Mouse (Mus musculus) lung, adult 2 months (tissue): ENCODE measurements around the gene Rad18. TPM values are rescaled to one million over a fixed set of nuclear protein-coding genes. Genes with fewer than 3 reads are reported as not detected.

Experiments
- DNase-seq: peaks from one replicate; pipeline ENCODE4 v3.0.0; 2022
- H3K4me1 ChIP-seq: fragments of 200-500 bp; 2 replicates; pipeline ENCODE4 v1.6.1; 2011; ENCODE audit warnings: low read length; ENCODE audit not compliant: control insufficient read depth, insufficient read depth
- H3K4me3 ChIP-seq: fragments of 200-500 bp; replicated peaks from 2 replicates; pipeline ENCODE3; 2011; ENCODE audit warnings: low read depth, mild to moderate bottlenecking, control low read depth, low read length; ENCODE audit errors: extremely low read depth
- CTCF ChIP-seq: fragments of 200-500 bp; IDR thresholded peaks from 2 replicates; pipeline ENCODE4 v1.5.1; 2011; ENCODE audit warnings: mild to moderate bottlenecking, low read length, control low read depth; ENCODE audit not compliant: insufficient read depth
- POLR2A ChIP-seq: fragments of 200-500 bp; IDR thresholded peaks from 2 replicates; pipeline ENCODE4 v1.6.1; 2011; ENCODE audit warnings: low read depth, mild to moderate bottlenecking, control low read depth, low read length, borderline replicate concordance; ENCODE audit errors: extremely low read depth
- WGBS: fragments of 180-500 bp; shearing (Covaris S2); methylation state at CpG from one replicate; pipeline ENCODE4 v1.1.7; 2018; 5-methylcytosine and 5-hydroxymethylcytosine counted together
- polyA plus RNA-seq: library from polyadenylated mRNA; depleted of rRNA; stranded (reverse); fragments of >200 nt; gene quantifications from 2 replicates; pipeline ENCODE4 v1.2.3, GENCODE M21; 2012; rRNA removed

Gene Rad18
- polyA plus RNA-seq, 1 experiment, result 1.6 TPM

DNA sequence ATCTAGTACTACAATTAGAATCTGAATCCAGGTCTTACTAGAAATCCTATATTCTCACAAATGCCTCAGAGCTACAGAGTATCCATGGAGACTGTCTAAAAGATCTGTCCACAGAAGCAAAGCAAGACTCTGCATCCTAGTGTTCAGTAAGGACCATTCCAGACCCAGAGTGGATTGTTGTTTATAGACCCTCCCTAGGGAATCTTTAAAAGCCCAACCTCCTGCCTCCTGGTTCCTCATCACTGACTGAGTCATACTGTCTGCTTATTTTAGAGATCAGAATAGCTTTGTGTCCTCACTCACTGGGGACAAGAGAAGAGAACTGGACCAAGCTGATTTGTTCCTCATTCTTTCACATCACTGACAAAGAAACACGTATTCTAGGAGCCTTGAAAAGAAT is 126.1 kb downstream of the Rad18 start:
- H3K4me3 ChIP-seq, result no peak overlapping the region
- 47% methylated on average over 1 of the region's 1 CpGs for WGBS
- H3K4me1 ChIP-seq, result no peaks in the 10 kb centered on the region
- TF ChIP-seq CTCF (no peak), POLR2A (no peak)
- no peak for DNase-seq

Other genes starting within 250 kb of the Rad18 start
- gene Cav3, start 237.2 kb downstream of the Rad18 start, polyA plus RNA-seq, result 5.0 and 19.7 TPM in 2 replicates
- 0.17 and 0.18 TPM in 2 replicates for gene Oxtr, start 206.7 kb downstream of the Rad18 start, polyA plus RNA-seq